Mouse (Mus musculus): ENCODE measurements around the gene Ahsa1. TPM values are rescaled to one million over a fixed set of nuclear protein-coding genes. Genes with fewer than 3 reads are reported as not detected.
"Not testable (repeated sequence)": the region's sequence is repeated elsewhere in the genome, so short reads cannot be mapped to it uniquely, and the experiment has no call there.

Gene Ahsa1
- polyA plus RNA-seq (2012; rRNA removed), result 165 and 175 TPM in 2 replicates

DNA sequence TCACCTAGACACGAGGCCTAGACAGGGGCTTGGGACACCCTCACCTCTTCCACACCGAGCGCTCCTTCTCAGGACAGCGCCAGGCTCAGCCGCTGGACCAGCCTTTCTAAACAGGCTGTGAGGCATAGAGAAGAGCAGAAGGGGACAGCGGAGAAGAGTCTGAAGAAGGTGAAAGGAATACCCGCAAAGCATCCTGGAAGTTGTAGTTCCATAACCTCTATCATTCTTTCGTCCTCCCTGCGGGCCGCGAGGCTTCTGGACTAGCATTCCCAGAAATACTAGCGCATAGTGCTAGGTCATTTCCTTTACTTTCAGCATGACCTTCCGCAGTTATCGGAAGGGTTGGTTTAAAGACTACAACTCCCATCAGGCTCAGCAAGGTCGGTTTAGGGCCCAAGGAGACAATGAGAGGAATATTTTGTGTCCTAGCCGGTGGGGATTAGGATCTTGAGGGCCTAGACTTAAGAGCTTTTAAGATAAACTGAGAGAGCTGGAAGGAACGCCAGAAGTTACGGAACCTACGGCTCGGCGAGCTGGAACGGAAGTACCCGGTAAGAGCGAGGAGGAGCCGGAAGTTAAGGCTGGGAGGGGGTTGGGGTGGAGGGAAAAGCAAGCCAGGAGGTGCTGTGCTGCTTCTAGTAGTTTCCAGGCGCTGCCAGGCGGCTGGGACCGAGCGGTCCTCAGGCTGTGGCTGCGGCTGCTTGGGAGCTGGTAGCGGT lies at the start of gene Ahsa1, which contains the start of gene Vipas39:
Gene Ahsa1 (plus strand): TSS at position 372 of the 719 bp plus-strand sequence.
Gene Vipas39 (minus strand): TSS at position 149 of the 719 bp plus-strand sequence.
- peak; percentile 69 for DNase-seq (ENCODE audit: low spot score)

DNA sequence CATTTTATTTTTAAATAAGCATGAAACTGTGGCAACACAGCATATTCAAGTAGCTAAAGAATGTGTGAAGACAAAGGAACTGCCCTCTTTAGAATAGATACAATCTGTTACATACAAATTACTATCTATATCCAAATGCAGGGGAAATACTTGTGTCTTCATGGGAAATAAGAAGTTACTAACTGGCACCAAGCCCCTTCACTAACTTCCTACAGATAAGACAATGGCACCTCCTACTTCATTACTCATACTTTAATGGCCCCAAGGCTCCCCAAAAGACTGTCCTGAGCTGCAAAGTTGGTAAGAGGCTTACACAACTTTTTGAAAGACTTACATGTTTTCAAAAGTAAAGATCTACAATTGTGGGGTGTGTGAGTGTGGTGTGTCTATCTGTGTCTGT lies 48.7 kb upstream of the Ahsa1 start:
- no peak for DNase-seq (ENCODE audit: low spot score)

DNA sequence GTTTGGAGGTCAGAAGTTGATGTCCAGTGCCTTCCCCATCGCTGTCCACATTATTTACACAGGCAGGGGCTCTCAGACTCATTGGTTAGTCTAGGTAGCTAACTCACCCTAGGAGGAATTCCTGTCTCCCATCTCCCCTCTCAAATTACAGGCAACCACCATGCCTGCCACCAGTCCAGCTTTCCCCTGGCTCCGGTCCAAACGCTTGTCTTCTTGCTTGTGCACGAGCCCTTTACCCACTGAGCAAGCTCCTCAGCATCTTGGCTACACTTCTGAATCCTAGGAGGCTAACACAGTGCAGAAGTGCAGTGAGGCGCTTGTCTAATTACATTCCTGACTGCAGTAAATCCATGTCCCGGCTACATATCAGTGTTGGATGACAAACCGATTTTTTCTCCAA lies 46.9 kb upstream of the Ahsa1 start:
- DNase-seq (ENCODE audit: low spot score), result no peak

DNA sequence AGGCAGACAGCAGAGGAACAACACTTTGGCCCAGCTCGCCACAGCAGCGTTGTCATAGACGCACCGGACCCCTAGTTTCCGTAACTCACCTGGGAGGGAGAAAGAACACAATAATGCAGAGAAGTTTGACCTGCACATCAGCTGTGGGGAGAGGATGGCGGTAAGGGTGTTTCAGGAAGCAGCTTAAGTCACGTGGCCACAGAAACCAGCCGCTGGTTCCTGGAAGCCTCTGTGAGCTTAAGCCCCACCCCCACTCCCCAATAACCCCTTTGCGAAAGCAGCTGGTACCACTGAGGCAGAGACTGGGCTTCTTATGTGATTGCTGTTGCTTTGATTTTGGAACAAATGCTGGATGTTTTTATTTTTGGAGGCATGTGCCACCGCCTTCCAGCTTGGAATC lies 41.3 kb upstream of the Ahsa1 start:
- no peak for DNase-seq (ENCODE audit: low spot score)

DNA sequence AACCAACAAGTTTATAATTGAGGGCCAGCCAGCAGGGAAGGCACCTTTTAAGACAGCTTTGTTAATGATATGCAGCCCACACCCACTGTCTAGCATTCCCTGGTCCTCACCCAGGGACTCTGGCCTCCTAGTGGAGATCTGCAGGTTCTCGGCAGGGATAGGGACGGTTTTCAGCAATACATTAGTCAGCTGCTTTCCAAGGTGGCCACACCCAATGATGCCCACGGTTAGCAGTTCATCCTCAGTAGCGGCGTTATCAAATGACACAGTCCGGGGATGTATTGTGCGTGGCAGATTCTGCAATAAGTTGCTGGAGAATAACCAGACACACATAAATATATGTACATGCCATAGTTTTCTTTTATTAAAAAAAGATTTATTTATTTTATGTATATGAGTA lies 39.5 kb upstream of the Ahsa1 start:
- no peak for DNase-seq (ENCODE audit: low spot score)

DNA sequence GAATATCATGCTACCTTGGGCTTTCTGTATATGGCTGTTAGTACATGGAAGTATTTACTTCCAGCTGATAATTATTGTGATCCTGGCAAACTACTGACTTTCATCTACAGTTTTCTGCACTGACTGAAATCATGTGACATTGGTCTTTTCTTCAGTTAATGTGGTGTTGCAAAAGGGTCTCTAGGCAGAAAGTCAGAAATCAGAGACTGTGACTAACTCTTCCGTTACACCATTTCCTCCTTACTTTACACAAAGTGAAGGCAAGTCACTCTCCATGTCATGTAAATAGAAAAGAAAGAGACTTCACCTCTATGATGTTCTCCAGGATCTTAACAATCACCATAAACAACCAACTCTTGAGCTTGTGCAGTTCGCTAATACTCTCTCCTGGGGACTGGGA lies 36.6 kb upstream of the Ahsa1 start:
- no peak for DNase-seq (ENCODE audit: low spot score)

DNA sequence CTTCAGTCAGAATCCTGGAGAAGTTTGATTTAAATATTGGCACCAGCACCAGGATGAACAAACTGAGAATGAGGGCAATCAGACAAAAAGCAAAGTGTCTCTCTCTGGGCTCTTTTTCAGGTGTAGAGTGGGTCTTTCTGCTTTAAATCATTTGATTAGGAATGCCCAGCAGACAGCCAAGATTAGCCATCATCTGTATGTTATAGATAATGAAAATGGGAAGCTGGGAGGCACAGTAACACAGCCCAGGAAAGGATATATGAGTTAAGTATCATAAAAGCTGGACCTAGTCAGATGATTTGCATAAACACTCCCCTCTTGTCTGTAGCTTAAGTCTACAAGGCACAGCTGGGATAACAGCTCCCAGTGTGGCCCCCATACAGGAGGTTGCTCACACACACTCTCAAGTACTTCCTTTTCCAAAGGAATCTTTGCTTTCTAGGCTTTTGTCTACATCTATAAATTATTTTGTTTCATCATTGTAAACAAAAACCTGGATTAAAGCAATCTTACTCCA lies 35.8 kb upstream of the Ahsa1 start:
- no peak for DNase-seq (ENCODE audit: low spot score)

DNA sequence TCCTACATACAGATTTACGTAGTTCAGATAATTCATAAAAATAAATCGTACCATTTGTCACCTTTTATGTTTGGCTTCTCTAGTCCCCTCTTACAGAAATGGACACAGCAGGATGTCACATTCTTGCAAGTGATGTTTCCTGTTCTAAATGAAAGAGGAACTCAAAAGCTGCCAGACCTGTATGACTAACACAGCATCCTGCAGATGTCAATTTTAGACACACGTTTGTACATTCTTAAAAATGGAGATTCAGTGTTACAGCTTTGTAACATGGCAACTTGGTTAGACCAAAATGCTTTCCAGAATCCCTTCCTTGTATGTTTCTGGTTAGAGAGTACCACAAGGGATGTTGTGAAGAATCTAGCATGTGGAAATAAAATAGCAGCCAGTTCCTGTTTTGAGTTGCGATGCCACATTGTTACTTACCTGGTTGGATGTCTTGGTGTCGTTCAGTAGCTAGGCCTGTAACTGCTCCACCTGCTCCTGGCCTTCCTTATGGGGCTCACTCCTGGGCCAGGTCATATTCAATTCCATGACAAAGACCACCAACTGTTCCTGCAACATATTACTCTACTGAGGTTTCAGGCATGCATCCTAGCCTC lies 29.3 kb upstream of the Ahsa1 start:
- no peak for DNase-seq (ENCODE audit: low spot score)

DNA sequence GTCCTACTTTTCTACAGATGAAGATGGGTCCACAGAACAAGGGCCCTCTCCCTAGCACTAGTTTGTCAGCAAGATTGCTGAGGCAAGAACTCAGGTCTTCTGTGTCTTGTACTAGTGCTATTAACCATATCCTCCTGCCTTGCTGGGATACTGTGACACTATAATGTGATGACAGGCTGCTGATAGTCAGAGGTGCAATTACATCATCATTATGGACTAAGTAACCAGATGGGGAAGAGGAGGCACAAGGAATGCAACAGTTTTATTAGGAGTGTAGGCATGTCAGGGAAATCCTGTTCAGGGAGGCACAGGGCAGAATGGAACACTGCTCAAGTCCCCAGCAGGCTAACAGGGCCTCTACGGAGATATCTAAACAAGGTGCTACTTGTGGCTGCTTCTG lies 27.6 kb upstream of the Ahsa1 start, which contains the start of gene Noxred1:
Gene Noxred1 (minus strand): TSS at position 101 of the 400 bp plus-strand sequence.
- DNase-seq (ENCODE audit: low spot score), result no peak

DNA sequence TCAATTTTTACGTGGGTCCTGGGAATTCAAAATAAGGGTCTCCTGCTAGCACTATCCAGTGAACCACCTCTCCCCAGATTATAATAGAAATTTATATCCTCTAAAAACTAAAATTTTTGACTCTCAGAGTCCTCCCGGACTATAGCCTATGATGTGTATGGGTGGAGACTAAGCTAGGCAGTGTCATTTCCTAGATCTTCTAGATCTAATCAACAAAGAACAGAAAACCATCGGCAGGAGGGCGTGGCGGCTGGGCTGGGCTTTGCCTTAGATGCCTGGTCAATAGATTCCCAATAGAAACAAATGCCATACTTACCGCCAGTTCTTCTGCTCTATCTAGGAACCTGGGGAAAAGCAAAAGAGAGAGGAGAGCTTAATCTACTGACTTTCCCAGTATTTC lies 16.1 kb upstream of the Ahsa1 start:
- DNase-seq (ENCODE audit: low spot score), result no peak

DNA sequence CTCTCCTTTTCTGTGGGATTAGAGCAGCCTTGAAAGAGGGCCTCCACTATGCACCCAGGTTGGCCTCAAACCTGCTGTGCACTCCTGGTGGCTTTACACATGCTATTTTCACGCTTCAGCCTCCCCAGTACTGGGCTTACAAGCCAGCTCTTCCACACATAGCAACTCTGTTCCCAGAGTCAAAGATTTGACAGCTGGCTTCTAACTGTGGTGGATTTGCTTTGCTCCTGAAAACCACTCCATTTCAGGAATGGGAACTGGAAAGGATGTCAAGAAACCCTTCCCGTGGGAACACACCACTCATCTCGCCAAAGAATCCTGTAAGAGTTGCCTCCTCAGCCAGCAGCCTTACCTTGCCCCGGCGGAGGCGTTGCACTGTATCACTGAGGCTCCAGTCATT lies 12.4 kb upstream of the Ahsa1 start:
- DNase-seq (ENCODE audit: low spot score), result no peak

DNA sequence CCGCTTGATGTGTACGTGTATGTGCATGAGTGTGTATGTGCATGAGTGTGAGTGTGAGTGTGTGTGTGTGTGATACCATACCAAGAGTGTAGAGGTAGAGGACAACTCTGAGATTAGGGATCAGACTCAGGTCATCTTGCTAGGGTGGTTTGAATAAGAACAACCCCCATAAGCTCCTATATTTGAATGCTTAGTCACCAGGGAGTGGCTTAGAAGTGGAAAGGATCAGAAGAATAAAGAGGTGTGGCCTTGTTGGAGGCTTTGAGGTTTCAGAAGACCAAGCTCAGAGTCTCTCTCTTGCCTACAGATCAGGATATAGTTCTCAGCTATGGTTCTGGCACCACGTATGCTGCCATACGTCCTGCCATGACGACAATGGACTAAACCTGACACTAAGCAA lies 9.7 kb upstream of the Ahsa1 start:
- DNase-seq (ENCODE audit: low spot score), result no peak

DNA sequence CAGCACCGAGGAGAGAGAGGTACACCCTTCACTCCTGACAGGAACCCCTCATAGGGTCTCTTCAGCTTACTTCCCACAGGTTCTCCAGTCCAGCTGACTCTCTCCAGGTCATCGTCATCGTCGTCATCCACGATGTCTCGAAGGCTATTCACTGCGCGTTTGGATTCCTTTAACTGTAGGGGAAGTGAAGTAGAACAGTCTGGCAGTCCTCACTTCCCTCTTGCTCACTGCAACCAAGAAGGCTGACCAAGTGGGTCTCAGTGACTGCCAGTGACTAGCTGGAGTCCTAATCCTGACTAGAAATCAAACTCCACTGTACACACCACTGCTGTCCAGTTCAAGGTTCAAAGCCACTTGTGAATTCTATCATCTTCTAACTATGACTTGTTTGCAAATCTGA lies 5.7 kb upstream of the Ahsa1 start:
- DNase-seq (ENCODE audit: low spot score), result no peak

DNA sequence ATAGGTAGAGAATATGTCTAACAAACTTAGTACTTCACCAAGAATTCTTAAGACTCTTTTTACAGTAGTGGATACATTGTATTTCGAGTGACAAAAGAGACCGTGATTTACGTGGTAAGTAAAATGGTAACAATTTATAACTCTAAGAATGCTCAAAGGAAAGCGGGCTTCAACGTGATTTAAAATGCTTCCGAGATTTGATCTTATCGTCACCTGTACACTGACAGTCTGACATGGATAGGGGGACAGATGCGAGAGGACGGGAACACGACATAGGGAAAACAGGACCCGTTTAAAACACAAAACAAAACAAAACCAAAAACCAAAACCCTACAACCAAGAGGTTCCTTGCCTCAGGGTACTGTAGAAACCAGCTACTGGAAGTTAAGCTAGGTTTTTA lies 835 bp upstream of the Ahsa1 start:
- DNase-seq (ENCODE audit: low spot score), result no peak

DNA sequence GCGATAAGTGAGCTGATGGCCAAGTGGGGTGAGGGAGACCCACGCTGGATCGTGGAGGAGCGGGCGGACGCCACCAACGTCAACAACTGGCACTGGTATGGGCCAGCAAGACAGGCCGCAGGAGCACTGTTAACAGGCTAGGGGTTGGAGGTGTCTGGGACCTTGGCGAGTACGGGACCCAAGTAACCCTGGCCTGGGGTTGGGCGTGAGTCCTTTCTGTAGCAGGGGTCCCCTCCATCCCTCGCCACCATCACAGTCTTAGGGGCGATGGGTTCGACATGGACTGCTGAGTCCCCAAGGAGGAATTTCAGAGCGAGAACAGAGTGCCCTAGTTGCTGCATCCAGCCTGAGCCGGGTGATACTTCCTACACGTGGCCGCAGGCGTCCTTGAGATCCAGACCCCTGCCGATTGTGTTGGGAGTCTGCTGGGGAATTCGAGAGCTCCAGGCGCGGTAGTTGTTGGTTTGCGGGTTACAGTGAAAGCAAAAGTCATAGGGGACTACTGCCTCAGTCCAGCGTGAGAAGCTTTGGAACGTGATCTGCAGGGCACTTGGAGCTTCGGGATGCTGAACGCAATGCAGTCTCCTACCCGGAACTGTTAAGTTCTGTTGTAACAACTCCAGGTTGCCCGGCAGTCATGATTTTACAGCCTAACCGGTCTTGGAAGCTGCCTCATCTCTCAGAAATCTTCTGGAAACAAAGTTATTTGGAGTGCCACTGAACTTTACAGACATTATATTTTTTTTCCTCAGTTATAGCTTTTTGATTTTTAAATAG lies 736 bp downstream of the Ahsa1 start:
- DNase-seq (ENCODE audit: low spot score), result no peak

DNA sequence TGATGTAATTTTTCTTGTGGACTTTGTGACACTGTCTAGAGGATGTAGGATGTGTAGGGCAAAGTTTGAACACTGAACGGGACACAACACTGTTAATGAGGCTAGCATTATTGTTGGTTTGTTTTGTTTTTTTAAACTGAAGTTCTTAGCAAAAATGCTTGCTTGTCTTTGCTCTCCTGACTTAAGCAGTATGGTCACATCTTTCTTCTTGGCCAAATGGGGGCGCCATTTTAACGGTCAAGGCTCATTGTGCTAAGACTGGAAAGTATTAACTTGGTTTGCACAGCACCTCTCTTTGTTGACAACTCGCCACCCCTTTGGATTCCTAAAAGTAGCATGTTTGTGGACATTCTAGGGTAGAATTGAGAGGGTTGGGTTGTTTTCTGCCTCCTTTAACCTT lies 1.4 kb downstream of the Ahsa1 start:
- DNase-seq (ENCODE audit: low spot score), result no peak

DNA sequence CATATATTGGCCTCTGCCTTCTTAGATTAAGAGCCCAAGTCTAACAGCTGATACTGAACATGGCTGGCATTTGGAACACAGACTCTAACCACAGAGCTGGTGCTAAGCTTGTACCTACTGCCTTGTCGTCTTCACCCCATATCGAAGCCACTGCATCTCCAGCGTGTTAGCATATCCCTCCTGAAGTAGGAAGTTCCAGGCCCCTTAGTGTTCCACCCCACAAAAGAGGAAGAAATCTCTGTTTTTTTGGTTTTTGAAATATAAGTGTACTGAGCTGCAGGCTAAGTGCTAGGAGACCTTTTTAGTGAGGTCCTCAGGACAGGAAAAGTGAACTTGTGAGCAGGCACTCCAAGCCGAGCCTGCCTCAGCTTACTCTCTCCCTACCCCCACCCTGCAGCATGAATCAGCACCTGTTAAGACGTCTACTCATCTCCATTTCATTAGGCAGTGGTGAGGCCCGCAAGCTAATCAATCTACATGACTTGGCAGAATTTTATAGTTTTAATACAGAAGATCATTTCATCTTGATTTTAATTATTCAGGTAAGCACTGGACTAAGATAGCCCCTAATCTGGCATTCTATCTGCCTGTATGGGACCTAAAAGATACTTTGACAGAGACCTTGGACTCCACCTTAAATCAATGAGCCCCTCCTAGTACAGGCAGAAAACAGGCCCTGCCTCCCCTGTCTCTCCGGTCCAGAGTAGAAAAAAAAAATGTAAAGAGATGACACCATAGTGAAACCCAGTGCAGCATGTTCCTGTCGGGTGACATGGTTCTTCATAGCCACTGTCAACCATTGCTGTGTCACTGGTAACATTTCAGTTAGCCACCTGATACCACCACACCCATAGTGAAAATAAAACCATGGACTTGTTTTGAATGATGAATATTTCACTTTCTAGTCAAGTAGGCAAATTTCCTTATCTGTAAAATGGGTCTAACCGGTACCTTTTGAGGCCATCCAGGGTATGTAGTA lies 8.9 kb downstream of the Ahsa1 start:
- no peak for DNase-seq (ENCODE audit: low spot score)

DNA sequence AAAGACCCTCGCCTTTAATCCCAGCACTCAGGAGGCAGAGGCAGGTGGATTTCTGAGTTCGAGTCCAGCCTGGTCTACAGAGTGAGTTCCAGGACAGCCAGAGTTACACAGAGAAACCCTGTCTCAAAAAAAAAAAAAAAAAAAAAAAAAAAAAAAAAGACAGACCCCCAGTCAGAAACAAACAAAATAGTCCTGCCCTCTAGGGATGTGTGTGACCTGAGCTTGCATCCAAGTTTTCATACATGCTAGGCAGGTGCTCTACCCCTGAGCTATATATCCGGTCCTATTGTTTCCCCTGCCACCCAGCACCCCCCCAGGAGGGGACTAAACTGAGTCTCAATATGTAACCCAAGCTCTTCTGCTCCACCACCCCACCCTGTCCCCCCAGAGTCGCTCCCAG lies 11.0 kb downstream of the Ahsa1 start:
- not testable (repeated sequence) for DNase-seq (ENCODE audit: low spot score)

DNA sequence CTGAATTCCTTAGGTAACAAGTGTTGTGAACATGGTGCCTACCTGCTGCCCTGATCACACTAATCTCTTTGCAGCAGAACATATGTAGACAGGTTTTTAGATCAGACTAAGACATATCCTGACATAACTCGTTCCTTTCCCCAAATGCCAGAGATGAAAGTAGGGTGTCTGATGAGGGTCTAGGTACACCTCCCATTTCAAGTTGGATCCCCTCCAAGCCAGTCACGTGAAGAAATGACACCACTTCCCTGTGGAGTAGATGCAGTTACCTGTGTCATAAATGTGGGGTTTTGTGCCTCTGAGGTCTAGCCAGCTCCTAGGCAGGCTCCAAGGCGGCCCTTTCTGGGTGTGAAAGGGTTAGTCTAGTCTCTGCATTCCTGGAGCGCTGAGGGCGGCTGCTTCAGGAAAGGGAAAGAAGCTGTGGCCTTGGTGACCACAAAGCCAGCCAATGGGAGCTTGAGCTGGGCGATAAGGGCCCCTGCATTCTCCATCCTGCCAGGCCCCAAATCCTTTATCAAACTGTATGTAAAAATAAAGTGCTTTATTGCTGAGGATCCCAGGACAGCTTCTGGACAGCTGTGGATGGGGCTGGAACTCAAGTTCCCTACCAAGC lies 11.9 kb downstream of the Ahsa1 start:
- no peak for DNase-seq (ENCODE audit: low spot score)

DNA sequence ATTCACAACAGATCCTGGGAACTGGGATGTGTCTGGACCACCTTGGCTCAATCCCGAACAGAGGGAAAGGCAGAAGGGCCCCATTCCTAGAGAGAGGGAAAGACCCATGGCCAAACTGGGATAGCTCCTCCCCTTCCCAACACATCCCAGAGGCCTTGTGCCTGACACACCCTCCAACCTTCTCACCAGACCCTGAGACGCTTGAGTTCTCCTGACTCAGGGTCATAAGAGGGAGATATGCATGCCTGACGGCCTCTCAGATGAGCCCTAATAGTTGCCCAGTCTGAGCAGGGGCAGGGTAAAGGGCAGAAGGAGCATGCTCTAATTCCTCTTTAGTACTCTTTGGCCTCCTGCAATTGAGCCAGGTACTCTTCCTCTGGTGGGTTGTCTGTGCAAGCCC lies 13.1 kb downstream of the Ahsa1 start:
- no peak for DNase-seq (ENCODE audit: low spot score)

DNA sequence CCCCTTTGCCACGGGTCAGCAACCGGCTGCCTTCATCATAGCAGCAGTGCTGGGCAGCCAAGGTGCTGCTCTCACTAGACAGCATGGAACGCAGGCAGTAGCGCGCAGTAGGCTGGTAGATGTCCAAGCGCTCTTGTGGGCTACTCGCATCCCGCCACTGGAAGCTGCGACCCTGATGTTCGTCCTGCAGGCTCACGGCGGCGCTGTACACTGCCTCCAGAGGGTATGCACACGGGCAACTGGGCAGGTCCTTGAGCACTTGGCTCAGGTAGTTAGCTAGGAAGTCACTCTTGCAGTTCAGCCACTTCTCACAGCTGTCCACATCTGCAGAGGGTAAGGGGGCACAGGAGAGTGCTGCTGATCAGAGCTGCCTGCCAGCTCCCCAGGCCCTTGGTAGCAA lies 13.6 kb downstream of the Ahsa1 start:
- no peak for DNase-seq (ENCODE audit: low spot score)

Measured in urinary bladder, adult 2 months (tissue).